In genomic region chr2:31143326-31143725, GRCm38 (mm10) we compare ENCODE assay signal across 12 mouse cellular contexts. TPM values are rescaled to one million over a fixed set of nuclear protein-coding genes. Genes with fewer than 3 reads are reported as not detected.
A peak's percentile ranks its signal among the peaks of the same experiment; 100 is the strongest.
DNase-seq lines count a peak whose midpoint lies in the region; ATAC-seq lines count a peak whose summit lies in the region.
"Had no signal": no experiment of that assay in that cellular context is flagged by ENCODE, and none has a peak within 500 bp of the region (broad histone marks: within the 10 kb centered on the region; RNA-seq: fewer than 3 reads in every experiment).

No protein-coding gene starts in this region.

- DNase-seq in heart, postnatal 4 days = no peak
- peak; percentile 80 for DNase-seq in CD4-positive helper T cell, adult 2 months (ENCODE audit: low read depth, low spot score)
- no peak for DNase-seq in embryonic facial prominence, embryonic 10.5 days (ENCODE audit: low spot score)
- DNase-seq in retina, embryonic 14.5 days (ENCODE audit: low spot score) = no peak
- DNase-seq: adrenal gland, postnatal 25 days; kidney, postnatal 36 days; right cerebral cortex, postnatal 14 days had no signal

- no peaks in the 10 kb centered on the region for H3K9me3 ChIP-seq in heart, embryonic 11.5 days (replicated peaks; ENCODE audit: control insufficient read depth, low read length)
- H3K9me3 ChIP-seq in embryonic facial prominence, embryonic 10.5 days = no peaks in the 10 kb centered on the region
- H3K9me3 ChIP-seq: limb, embryonic 13.5 days had no signal

- 61% methylated on average over 6 of the region's 6 CpGs for WGBS in heart, embryonic 11.5 days (ENCODE audit: insufficient replicate concordance)
- WGBS in embryonic facial prominence, embryonic 10.5 days = 79% methylated on average over 6 of the region's 6 CpGs

- no peak for ATAC-seq in heart, embryonic 11.5 days (replicated peaks; ENCODE audit: insufficient number of reproducible peaks, low FRiP score, low TSS enrichment)
- ATAC-seq in hematopoietic stem cell, adult 5-6 weeks (replicated peaks in 1 of 2; ENCODE audit: insufficient read depth in 1 of 2, low FRiP score in 2 of 2, low TSS enrichment in 1 of 2, low read depth in 1 of 2, poor library complexity in 2 of 2, severe bottlenecking in 2 of 2) = peak; percentile 54 to 57; a peak in 3 of 4 replicates
- ATAC-seq in monocyte, adult 5-6 weeks (replicated peaks; ENCODE audit: insufficient number of reproducible peaks, low FRiP score, low TSS enrichment, poor library complexity, severe bottlenecking) = 0 out of 2 replicates have a peak, but pooled peaks have one; percentile 41
- ATAC-seq in frontal cortex, adult (ENCODE audit: low TSS enrichment) = no peak

- no peak overlapping the region; the same call in 1 of the 2 replicates for H3K4me3 ChIP-seq in heart, embryonic 11.5 days (ENCODE audit: low read depth, low read length)
- no peak overlapping the region for H3K4me3 ChIP-seq in embryonic facial prominence, embryonic 10.5 days
- H3K4me3 ChIP-seq: limb, embryonic 13.5 days had no signal

- peaks cover 25% of the 10 kb centered on the region for H3K4me1 ChIP-seq in heart, embryonic 11.5 days (ENCODE audit: control insufficient read depth, insufficient read depth, low read length)
- H3K4me1 ChIP-seq in embryonic facial prominence, embryonic 10.5 days = peaks cover 37% of the 10 kb centered on the region

- H3K27me3 ChIP-seq in heart, embryonic 11.5 days (ENCODE audit: control insufficient read depth, insufficient read depth, low read length) = no peaks in the 10 kb centered on the region
- peaks cover 26% of the 10 kb centered on the region for H3K27me3 ChIP-seq in embryonic facial prominence, embryonic 10.5 days (replicated peaks; ENCODE audit: low read depth, poor library complexity, severe bottlenecking)
- H3K27me3 ChIP-seq: limb, embryonic 13.5 days had no signal

- no peaks in the 10 kb centered on the region; the same call in none of the 2 replicates for H3K36me3 ChIP-seq in heart, embryonic 11.5 days (ENCODE audit: control insufficient read depth, insufficient read depth, low read length)
- H3K36me3 ChIP-seq in embryonic facial prominence, embryonic 10.5 days (replicated peaks) = peaks cover 26% of the 10 kb centered on the region

- H3K9ac ChIP-seq in heart, embryonic 11.5 days (ENCODE audit: low read depth, low read length) = 0 out of 2 replicates have a peak overlapping the region, but pooled peaks have one; percentile 53
- H3K9ac ChIP-seq: limb, embryonic 13.5 days had no signal

- peak overlapping the region; percentile 80 for H3K27ac ChIP-seq in heart, embryonic 11.5 days (ENCODE audit: low read depth, low read length)
- no peak overlapping the region for H3K27ac ChIP-seq in embryonic facial prominence, embryonic 10.5 days (replicated peaks)
- H3K27ac ChIP-seq: limb, embryonic 13.5 days had no signal

- H3K4me2 ChIP-seq in heart, embryonic 11.5 days = peak overlapping the region; percentile 46

RNA-seq across cellular contexts. Expression of gene Fnbp1, which starts 1.5 kb away (rescaled TPM):
- polyA plus RNA-seq in heart, embryonic 11.5 days (2014; fragmentation: Nextera tagmentation; extraction: Ambion mirVana) = 19.5 and 20.4 TPM in 2 replicates
- 10 to 100 TPM; 52.9 to 59.1 TPM for total RNA-seq in heart, postnatal 4 days (2021)
- 58.5 and 59.4 TPM in 2 replicates for total RNA-seq in hematopoietic stem cell, adult 5-6 weeks (2017)
- total RNA-seq in monocyte, adult 5-6 weeks (2017) = 39.1 to 101 TPM (median 67.2 TPM) in 3 replicates
- polyA plus RNA-seq in embryonic facial prominence, embryonic 10.5 days (2016; fragmentation: Nextera tagmentation; extraction: Ambion mirVana) = 15.7 and 17.0 TPM in 2 replicates

RNA-seq across cellular contexts. Expression of gene Gpr107, which starts 8.8 kb away (rescaled TPM):
- polyA plus RNA-seq in heart, embryonic 11.5 days (2014; fragmentation: Nextera tagmentation; extraction: Ambion mirVana) = 30.4 and 33.8 TPM in 2 replicates
- 10 to 100 TPM; 41.6 to 43.0 TPM for total RNA-seq in heart, postnatal 4 days (2021)
- total RNA-seq in hematopoietic stem cell, adult 5-6 weeks (2017) = 11.8 and 17.9 TPM in 2 replicates
- 31.3 to 44.8 TPM (median 35.7 TPM) in 3 replicates for total RNA-seq in monocyte, adult 5-6 weeks (2017)
- 28.7 and 32.4 TPM in 2 replicates for polyA plus RNA-seq in embryonic facial prominence, embryonic 10.5 days (2016; fragmentation: Nextera tagmentation; extraction: Ambion mirVana)

Comparison
In these comparisons a context has a peak if more than half of its experiments do, and no peak if none do; other contexts are left out.
1. ATAC-seq: peak in hematopoietic stem cell, adult 5-6 weeks (2 of 2) and monocyte, adult 5-6 weeks (single experiment); none in heart, embryonic 11.5 days (single experiment) and frontal cortex, adult (single experiment).